Mouse (Mus musculus): ENCODE results near the gene Sbno2.

The Sbno2 gene

DNA sequence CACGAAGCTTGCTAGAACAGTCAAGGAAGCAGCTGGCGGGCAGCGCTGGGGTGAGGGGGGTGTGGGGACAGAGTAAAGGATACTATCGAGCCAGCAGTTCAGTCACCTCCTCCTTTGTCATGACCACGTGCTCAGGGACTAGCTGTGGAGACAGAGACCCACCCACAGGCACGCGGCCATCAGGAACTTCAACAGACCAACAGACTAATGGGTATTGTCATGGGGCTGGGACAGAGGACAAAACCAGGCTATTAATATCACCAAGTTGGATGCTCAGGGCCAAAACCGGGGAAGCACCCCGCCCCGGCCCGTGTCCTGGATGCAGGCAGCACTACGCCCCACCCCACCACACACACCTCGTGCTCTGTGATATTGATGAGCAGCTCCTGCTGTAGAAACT is 68.5 kb downstream of the Sbno2 start:
- in situ Hi-C loops (cut with MboI, MseI) = no loop called here

DNA sequence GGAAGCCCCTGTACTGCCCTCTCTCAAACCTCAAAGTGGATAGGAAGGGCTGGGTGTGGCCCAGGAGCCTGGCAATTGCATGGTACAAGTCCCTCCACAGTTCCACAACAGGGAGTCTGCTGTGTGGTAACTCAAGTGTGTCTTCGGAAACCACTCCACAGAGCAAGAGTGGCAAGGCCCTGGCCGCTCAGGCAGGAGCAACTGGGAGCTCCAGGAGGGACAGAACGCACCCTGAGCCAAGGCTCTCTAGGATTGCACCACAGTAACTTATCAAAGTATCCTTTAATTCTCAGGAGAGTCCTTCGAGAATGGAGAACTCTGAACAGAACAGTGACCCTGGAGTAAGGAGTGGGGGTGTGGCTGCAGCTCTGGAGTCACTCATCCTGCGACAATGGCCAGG is 69.7 kb downstream of the Sbno2 start:
- in situ Hi-C loops (cut with MboI, MseI) = no loop called here

DNA sequence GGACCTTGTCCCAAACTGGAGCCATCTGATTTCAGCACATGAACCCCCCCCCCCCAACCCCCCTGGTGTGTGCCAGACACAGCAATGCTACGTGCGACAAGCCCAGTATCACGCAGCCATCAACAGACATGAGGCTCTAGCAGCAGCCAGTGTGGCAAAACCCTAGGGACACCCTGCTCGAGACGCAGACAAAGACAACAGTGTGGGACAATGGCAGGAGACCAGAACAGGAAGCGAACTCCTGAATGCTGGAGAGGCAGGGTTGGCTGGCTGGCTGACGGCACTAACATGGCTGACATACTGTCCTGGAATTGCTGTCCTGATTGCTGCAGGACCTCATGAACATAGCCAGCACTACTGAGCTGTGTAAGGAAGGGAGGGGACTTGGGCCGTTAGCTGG is 70.2 kb downstream of the Sbno2 start:
- in situ Hi-C loops (cut with MboI, MseI) = no loop called here

DNA sequence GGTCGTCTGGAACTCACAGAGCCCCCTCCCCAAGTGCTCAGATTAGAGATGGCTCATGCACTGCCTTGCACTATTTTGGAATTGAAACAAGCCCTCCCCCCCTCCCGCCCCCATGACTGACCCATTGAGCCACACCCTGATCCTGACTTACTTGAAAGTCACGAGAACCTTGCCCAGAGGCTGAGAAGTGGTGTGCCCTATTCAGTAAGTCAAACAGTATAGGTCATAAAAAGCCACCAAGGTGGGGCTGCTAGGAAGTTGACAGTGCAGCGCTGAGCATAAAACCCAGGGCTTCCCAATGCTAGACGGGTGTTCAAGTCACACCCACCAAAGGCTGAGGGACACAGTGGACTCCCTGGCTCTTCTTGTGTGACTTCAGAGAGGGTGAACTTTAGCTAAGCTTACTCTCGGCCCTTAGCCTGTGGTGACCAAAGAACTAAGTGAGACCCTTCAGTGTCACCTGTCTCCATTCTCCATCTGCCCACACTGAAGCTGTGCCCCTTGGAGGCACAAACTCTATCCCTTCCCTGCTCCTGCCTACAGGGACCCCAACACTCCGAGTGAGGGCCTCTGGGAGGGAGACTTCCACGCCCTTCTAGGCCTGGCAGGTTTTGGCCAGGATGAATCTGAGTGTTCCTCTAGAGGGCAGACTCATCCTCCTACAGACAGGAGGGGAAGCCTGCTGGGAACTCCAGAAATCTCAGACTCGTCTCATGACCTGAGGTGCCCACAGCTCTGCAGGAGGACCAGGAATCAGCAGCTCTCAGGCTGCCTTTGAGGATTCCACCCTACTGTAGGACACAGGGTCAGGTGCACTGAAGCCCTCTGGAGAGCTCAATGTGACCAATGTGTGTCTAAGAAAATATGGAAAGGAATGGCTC is 71.6 kb downstream of the Sbno2 start:
- in situ Hi-C loops (cut with MboI, MseI) = loop anchor here (5.0 kb wide), 1 partner anchor 36 kb away; the partner anchor contains the start of gene Abca7

DNA sequence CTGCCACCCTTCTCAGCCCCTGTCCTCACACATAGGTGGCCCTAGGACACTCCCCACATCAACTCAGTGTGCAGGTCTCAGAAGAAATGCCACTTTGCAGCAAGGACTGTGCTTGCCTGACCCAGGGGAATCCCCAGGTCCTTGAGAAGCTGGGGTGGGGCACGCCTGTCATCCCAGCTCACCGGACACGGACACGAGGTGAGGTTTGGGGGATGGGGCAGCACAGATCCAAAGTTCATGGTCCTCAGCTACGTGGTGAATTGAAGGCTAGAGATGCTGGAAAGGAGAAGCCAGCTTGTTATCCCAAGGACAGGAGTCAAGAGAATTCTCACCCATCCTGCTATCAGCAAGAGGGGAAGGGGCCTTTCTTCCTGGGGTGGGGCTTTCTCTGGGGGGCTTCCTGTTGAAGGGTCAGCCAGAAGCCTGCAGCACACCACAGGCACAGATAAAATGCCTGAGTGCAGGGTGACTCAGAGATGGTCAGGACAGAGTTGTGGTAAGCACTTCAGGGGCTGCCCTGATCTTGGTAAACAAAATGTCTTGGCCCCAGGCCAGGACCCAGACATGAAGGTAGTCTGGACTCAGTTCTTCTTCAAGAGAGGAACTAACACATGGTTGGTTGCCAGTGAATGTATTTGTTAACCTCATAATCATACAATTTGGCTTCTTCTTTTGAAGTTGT is 72.4 kb downstream of the Sbno2 start:
- in situ Hi-C loops (cut with MboI, MseI) = loop anchor here (5.0 kb wide), 1 partner anchor 36 kb away; the partner anchor contains the start of gene Abca7

DNA sequence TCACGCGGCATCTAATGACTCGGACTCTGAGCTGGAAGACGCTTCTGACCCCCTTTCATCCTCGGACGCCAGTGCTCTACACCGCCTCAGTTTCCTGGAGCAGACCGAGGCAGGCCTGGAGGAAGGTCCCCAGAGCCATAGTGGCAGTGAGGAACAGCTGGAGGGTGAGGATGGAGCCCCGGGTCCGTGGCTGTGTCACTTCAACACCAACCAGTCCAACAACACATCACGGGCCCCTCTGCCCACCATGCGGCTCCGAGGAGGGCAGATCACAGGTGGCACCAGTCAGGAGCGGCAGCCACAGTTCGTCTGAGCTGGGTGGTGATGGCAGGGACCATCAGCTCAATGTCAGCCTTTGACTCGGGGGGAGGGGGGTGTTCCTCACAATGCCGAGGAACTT is 74.6 kb downstream of the Sbno2 start:
- in situ Hi-C loops (cut with MboI, MseI) = loop anchor here (5.0 kb wide), 1 partner anchor 33 kb away; the partner anchor contains the start of gene Abca7

DNA sequence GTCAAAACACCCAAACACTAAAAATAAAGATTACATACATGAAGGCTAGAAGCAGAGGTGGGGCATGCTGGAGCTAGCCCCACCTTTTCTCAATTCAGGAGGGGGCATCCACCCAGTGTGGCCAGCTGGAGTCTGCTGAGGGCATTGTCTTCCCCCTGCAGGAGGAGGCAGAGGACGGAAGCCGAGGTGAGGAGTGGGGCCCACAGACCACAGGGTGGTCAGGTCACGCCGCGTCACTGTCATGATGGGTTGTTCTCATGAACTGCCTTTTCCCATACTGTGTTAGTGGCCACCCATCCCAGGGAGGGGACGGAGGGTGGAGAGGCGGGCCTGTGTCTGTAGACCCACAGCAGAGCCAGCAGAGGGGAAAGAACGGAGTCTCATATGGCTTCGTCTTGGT is 75.2 kb downstream of the Sbno2 start:
- in situ Hi-C loops (cut with MboI, MseI) = loop anchor here (5.0 kb wide), 1 partner anchor 33 kb away; the partner anchor contains the start of gene Abca7

DNA sequence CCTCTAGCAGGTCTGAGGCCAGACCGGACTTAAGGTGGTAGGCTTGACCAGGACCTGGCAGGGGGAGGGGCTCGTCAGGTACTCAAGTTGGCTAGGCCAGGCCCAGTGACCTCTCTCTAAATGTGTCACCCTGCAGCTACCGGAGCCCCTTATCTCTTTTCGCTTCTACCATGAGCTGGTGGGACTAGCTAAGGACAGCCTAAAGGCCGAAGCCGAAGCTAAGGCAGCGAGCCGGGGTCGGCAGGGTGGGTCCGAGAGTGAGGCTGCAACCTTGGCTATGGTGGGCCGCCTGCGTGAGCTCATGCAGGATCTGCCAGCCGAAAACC is 76.9 kb downstream of the Sbno2 start:
- in situ Hi-C loops (cut with MboI, MseI) = no loop called here

DNA sequence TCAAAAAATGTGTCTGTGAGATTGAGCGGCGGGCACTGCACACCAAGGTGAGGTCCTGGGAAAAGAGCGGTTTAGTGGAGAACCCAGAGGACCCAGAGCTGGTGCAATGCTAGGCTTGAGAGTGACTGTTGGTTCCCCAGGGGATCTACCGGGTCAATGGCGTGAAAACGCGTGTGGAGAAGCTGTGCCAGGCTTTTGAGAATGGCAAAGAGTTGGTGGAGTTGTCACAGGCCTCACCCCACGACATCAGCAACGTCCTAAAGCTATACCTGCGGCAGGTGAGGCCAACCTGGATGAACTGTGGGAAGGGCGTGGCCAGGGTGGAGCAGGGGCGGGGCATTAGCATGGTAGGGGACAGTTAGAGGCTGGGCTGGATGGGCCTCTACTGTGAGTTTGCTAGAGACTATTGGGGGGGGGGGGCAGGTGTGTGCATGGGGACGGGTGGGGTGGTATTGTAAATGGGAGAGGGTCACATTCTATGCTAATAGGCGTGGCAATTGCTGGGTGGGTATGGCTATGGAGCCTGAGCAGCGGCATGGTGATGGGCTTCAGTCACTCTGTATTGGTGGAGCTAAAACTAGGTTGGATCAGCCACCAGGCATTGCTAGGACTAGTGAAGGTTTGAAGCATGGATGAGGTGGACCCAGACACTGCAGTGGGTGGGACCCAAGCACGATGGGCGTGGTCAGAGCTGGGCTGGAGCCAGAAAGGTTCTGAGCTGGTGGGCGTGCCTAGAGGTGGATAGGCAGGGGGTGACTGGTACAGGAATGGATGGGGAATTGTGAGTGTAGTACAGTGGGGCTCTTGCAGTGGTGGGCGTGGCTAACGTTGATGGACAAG is 77.5 kb downstream of the Sbno2 start:
- in situ Hi-C loops (cut with MboI, MseI) = no loop called here

DNA sequence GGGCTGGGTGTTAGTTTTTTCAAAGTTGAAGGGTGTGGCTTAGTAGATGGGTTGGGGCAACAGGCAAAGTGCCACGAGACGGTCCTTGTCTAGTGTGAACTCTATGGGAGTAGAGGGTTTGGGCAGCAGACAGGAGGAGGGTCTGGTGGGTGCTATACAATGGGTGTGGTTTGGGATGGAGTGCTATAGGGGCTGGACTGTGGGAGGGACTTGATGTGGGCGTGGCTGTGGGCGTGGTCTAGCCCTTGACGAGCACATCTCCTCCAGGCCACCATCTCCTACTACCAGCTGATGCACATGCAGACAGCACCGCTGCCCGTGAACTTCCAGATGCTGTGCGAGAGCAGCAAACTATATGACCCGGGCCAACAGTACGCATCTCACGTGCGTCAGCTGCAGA is 79.5 kb downstream of the Sbno2 start:
- in situ Hi-C loops (cut with MboI, MseI) = no loop called here

DNA sequence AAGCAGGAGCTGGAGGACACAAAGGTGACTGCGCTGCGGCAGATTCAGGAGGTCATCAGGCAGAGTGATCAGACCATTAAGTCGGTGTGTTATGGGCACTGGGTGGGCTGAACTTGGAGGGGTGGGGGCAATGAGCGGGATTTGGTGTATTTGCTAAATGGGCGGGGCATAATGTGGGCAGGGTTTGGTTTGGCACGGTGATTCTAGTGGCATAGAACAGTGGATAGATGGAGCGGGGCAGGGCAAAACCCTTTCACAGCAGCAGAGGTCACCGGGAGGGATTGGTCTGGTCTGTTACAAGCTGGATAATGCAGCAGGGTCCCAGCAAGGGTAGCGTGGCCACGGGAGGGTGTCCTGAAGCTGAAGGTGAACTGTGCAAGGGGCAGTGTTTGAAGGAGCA is 79.9 kb downstream of the Sbno2 start:
- in situ Hi-C loops (cut with MboI, MseI) = no loop called here

DNA sequence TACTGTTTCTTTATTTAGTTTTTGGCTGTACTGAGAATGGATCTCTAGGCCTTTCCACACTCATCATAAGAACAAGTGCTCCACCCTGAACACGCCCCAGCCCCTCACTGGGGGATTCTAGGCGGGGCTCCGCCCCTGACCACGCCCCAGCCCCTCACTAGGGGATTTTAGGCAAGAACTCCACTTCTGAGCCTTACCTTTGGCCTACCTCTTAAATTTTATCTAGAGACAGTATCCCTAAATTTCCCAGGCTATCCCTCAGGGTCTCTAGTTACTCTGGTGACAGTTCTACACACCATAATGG is 80.4 kb downstream of the Sbno2 start:
- in situ Hi-C loops (cut with MboI, MseI) = no loop called here

DNA sequence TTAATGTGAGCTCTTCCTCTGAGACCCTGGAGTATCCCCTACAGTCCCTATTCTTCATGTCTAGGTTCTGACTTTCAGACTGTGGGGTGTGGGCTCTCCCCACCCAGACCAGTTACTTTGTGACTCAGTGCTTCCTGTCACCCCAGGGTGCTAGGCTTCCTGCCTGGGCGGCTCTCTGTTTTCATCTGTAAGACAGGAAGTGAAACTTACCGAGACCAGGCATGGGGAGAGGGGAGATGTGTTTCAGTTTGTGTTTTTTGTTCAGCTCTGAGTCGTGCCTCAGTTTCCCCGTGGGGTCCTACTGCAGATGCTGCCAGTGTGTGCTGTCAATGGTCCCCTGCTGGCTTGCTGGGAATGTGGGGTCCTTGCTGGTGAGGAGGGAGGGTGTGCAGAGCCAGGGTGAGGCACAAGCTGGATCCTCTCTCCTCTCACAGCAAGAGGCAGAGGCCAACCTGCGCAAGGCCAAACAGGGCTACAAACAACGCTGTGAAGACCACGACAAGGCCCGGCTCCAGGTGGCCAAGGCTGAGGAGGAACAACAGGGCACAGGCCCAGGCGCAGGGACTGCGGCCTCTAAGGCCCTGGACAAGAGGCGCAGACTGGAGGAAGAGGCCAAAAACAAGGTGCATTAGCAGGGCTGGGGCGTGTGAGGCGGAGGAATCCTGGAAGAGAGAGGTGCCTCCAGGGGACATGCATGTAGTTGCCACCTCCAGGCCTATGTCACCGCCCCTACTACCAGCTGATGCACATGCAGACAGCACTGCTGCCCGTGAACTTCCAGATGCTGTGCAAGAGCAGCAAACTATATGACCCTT is 80.9 kb downstream of the Sbno2 start:
- in situ Hi-C loops (cut with MboI, MseI) = no loop called here

DNA sequence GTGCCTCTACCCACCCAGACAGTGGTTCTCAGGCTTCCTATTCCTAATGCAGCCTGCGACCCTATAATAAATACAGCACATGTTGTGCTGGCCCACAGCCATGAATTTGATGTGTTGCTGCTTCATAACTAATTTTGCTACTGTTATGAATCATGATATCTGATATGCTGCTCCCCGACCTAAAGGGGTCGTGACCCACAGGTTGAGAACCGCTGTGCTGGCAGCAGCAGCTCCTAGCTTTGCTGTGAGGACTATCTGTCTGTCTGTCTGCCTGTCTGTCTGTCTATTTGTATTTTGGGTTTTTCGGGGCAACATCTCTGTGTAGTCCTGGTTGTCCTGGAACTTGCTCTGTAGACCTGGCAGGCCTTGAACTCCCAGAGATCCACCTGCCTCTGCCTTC is 81.6 kb downstream of the Sbno2 start:
- in situ Hi-C loops (cut with MboI, MseI) = no loop called here

DNA sequence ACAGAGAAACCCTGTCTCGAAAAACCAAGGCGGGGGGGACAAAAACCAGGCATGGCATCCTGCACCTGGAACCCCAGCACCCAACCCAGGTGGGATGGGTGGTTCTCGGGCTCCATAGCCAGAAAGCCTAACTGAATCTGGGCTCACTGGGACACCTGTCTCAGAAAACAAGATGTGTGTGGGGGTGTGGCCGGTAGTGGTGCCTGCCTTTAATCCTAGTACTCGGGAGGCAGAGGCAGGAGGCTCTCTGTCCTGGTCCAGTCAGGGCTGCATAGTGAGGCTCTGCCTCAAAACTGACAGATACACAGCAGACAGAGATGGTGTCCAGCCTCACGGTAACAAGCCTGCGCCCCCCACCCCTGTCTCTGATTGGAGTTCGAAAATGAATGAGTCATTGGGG is 82.6 kb downstream of the Sbno2 start:
- in situ Hi-C loops (cut with MboI, MseI) = no loop called here

DNA sequence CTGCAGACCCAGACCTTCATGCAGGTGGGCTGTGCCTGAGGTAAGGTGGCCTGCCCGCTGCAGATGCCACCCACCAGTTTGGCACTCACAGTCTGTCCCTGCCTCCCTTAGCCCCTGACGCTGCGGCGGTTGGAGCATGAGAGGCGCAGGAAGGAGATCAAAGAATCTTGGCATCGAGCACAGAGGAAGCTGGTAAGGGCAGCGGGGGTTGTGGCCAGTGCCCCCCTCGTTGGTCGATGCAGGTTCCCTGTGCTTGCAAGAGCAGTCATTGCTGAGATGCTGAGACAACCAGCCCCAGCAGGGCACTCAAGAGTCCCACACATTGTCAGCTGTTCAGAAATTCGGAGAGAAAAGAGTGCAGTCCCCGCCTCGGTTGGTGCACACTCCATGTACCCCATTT is 83.2 kb downstream of the Sbno2 start:
- in situ Hi-C loops (cut with MboI, MseI) = no loop called here

DNA sequence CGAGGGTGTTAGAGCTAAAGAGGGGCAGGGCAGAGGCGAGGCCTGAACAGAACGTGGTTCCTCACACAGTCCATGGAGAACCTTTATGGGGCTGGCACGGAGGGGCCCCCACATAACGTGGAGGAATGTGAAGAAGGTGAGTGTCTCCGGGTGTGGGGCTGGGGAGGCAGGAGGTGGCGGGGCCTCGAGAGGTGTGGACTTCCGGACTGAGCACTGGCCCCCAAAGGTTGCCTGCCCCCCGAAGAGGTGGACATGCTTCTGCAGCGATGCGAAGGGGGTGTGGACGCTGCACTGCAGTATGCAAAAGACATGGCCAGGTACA is 84.1 kb downstream of the Sbno2 start:
- in situ Hi-C loops (cut with MboI, MseI) = no loop called here

DNA sequence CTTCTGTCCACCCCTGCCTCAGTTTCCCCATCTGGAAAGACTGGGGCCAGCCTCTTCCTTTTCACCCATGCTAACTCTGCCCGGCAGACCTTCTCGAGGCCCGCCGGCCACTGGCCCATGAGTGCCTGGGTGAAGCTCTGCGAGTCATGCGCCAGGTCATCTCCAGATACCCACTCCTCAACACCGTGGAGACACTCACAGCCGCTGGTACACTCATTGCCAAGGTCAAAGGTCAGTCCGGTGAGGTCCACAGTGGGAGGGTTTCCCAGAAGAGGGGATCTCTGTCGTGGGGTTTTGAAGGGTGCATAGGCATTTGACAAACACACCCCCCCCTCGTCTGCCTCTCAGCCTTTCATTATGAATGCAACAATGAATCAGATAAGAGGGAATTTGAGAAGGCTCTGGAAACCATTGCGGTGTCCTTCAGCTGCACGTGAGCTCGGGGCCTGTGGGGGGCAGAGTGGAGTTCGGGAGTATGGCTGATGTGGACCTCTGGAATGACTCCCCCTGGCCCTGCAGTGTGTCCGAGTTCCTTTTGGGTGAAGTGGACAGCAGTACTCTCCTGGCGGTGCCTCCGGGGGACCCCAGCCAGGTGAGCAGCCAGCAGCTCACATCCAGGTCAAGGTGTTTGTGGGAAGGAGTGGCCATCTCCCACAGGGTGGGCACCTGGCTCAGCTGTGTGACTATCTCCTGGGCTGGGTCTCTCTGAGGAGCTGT is 84.6 kb downstream of the Sbno2 start:
- in situ Hi-C loops (cut with MboI, MseI) = no loop called here

DNA sequence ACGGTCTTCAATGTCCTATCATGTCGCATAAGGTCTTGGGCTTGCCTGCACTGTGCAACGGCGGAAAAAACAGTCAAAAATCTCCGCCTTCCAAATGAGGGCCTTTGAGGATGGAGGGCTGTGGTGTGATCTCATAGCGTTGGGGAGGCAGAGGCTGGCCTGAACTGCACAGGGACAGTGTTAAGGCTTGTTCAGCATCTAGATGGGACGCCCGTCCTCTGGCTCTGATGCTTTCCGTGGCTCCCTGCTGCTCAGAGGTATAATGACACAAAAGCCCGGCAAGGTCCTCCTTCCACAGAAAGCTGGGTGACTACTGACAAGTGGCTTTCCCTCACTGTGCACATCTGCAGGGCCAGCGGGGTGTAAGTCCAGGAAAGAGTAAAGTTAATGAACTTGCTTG is 85.2 kb downstream of the Sbno2 start:
- in situ Hi-C loops (cut with MboI, MseI) = no loop called here

DNA sequence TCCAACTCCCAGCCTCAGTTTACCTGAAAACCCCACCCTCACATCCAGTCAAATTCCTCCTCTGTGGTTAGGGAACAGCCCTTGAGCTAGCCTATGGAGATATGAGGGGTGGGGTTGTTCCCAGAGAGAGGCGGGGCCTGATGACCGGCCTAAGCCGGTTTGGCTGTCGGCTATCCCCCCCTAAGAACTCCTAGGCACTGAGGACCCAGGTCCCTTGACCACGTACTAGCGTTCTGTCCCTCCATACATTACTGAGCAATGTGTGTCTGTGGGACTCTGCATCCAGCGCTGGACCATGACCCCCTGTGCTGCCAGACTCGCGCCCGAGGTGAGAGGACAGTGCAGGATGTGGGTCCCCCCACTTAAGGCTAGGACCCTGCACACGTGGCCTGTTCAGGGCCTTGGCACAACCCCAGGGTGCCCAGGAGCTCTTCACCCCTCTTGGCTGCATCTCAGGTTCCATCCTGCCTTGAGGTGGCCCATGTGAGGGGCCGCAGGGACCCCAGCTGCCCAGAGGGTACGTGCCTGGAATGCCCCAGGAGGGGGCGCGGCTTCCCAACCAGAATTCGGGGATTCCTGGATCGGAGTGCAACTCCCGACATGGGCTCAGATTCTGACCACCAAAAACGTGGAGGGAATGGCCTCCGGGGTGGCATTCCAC is 85.8 kb downstream of the Sbno2 start:
- in situ Hi-C loops (cut with MboI, MseI) = no loop called here
